Mouse (Mus musculus) liver, postnatal 0 days (tissue): Measurements from ENCODE around the gene Vim.

Experiments used
- CTCF ChIP-seq: sonication (generic); IDR thresholded peaks from 2 replicates; pipeline ENCODE4 v1.5.1; 2016; ENCODE audit warnings: antibody characterized with exemption, low read depth
- EP300 ChIP-seq: IDR thresholded peaks from 2 replicates; pipeline ENCODE4 v1.6.1; 2016; ENCODE audit warnings: antibody characterized with exemption, low read depth, mild to moderate bottlenecking

- TF ChIP-seq CTCF (no peak), EP300 (no peak)
Observed at GRCm38 (mm10) chr2:13577399-13577798, 3.7 kb downstream of the Vim start.
